Mouse (Mus musculus): Measurements from ENCODE around the gene Polr2g. TPM values are rescaled to one million over a fixed set of nuclear protein-coding genes. Genes with fewer than 3 reads are reported as not detected.

Gene Polr2g
- polyA plus RNA-seq, 1 experiment from 2014 or later = 189 TPM

GRCm38 (mm10) chr19:8773409-8773808 is 25.0 kb downstream of the Polr2g start:
- Histone ChIP-seq H3K27me3 (replicated peaks; ENCODE audit: control insufficient read depth, insufficient read depth, low read length) (no peaks in the 10 kb centered on the region), H3K4me2 (ENCODE audit: low read length) (peak overlapping the region; percentile 100), H3K27ac (ENCODE audit: low read depth, low read length) (no peak overlapping the region), H3K9ac (ENCODE audit: low read length) (no peak overlapping the region; the same call in 1 of the 2 replicates), H3K9me3 (replicated peaks; ENCODE audit: control insufficient read depth, low read length) (no peaks in the 10 kb centered on the region), H3K4me3 (ENCODE audit: low read depth, low read length) (peak overlapping the region; percentile 71), H3K4me1 (ENCODE audit: control insufficient read depth, insufficient read depth, low read length) (peaks cover 24% of the 10 kb centered on the region), H3K36me3 (ENCODE audit: control insufficient read depth, insufficient read depth, low read length) (peaks cover 60% of the 10 kb centered on the region)
- DNase-seq (ENCODE audit: low spot score) (no peak), ATAC-seq (no peak)
- 63% methylated on average over 6 of the region's 6 CpGs for WGBS

DNA sequence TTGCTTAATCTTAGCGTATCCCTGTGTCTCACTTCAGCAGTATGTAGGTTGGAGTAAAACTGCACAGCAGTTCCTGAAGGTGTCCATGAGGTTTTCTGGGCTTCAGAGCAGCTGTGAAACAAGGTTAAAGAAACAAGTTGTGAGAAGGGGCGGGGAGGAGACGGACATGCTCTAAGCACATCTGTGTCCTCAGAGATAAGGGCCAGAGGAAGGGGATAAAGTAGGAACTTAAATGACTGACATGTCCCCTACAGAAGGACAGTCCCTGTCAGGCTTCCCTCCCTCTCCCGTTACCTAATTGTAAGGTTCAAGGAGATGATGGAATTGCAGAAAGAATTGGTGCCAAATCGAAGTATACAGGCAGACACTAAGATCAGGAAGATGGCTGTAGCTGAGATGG is 25.4 kb downstream of the Polr2g start:
- WGBS = 87% methylated on average over 5 of the region's 5 CpGs
- Histone ChIP-seq H3K27ac (ENCODE audit: low read depth, low read length) (no peak overlapping the region), H3K4me3 (ENCODE audit: low read depth, low read length) (no peak overlapping the region)

DNA sequence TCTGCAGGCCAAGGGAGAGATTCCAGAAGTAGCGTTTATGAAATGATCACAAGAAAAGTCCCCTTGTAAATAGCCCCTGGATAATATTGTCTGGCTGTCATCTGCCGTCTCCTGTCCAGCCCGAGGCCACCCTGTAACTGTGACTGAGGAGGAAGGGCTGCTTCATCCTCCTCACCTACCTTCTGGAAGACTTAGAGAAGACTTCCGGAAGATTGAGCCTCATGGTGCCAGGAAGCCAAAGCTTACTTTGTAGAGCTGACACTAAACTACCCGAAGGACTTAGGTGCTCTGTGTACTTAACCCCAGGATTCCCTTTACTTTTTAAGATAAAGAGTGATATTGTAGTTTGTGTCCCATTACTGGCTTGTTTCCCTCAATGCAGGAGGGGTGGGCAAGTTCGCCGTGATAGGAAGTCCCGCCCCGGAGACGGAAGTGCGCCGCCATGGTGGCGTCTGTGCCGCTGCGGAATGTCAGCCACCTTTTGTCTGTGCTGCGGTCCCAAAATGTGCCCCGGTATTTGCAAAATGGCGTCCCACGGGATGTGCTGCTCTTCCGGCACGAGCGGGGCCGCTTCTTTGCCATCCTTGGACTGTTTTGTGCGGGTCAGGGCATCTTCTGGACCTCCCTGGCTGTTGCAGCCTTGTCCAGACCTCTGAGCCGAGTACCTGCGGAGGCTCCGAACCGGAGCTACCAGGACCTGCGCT is 27.7 kb downstream of the Polr2g start, which contains the start of gene Tmem223:
Gene Tmem223 (plus strand): TSS at position 430 of the 704 bp plus-strand sequence.
- Histone ChIP-seq H3K4me1 (ENCODE audit: control insufficient read depth, insufficient read depth, low read length) (peaks cover 22% of the 10 kb centered on the region), H3K27me3 (replicated peaks; ENCODE audit: control insufficient read depth, insufficient read depth, low read length) (no peaks in the 10 kb centered on the region), H3K9ac (ENCODE audit: low read length) (peak within 1 kb of the TSS; percentile 97), H3K27ac (ENCODE audit: low read depth, low read length) (peak within 1 kb of the TSS; percentile 84), H3K4me3 (ENCODE audit: low read depth, low read length) (peak within 1 kb of the TSS; percentile 85), H3K36me3 (ENCODE audit: control insufficient read depth, insufficient read depth, low read length) (peaks cover 72% of the 10 kb centered on the region), H3K9me3 (replicated peaks; ENCODE audit: control insufficient read depth, low read length) (no peaks in the 10 kb centered on the region), H3K4me2 (ENCODE audit: low read length) (peak within 1 kb of the TSS; percentile 56)
- ATAC-seq (peak; percentile 58), DNase-seq (ENCODE audit: low spot score) (peak; percentile 86)
- WGBS = 18% methylated on average over 29 of the region's 29 CpGs

More for the DNA sequence above, 25.4 kb downstream of the Polr2g start:
- Histone ChIP-seq H3K4me2 (ENCODE audit: low read length) (no peak overlapping the region), H3K9ac (ENCODE audit: low read length) (no peak overlapping the region), H3K9me3 (replicated peaks; ENCODE audit: control insufficient read depth, low read length) (no peaks in the 10 kb centered on the region), H3K4me1 (ENCODE audit: control insufficient read depth, insufficient read depth, low read length) (peaks cover 24% of the 10 kb centered on the region), H3K27me3 (replicated peaks; ENCODE audit: control insufficient read depth, insufficient read depth, low read length) (no peaks in the 10 kb centered on the region), H3K36me3 (ENCODE audit: control insufficient read depth, insufficient read depth, low read length) (peaks cover 60% of the 10 kb centered on the region)
- DNase-seq (ENCODE audit: low spot score) (no peak), ATAC-seq (no peak)

DNA sequence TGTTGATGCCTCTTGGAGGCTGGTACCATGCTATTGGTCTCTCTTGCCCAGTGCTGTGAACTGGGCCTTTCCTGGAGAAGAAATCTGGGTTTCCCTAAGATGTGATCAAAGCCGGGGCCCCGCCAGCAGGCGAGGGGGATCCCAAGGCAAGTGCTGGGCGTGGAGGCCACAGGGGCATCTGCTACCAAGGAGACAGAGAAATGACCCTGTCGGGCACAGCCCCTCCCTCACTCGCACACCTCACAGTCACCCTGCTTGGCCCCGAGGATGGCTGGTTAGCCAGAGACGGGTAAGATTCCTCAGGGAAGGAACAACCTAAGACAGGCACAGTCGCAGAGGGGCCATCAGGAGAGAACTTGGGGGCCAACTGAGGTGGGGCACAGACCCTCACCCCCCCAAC is 32.8 kb downstream of the Polr2g start:
- Histone ChIP-seq H3K4me3 (ENCODE audit: low read depth, low read length) (no peak overlapping the region), H3K4me2 (ENCODE audit: low read length) (no peak overlapping the region), H3K36me3 (ENCODE audit: control insufficient read depth, insufficient read depth, low read length) (peaks cover 85% of the 10 kb centered on the region), H3K9ac (ENCODE audit: low read length) (no peak overlapping the region), H3K27me3 (replicated peaks; ENCODE audit: control insufficient read depth, insufficient read depth, low read length) (no peaks in the 10 kb centered on the region), H3K27ac (ENCODE audit: low read depth, low read length) (no peak overlapping the region), H3K4me1 (ENCODE audit: control insufficient read depth, insufficient read depth, low read length) (no peaks in the 10 kb centered on the region), H3K9me3 (replicated peaks; ENCODE audit: control insufficient read depth, low read length) (peaks cover 7% of the 10 kb centered on the region; the same call in 1 of the 2 replicates)
- ATAC-seq (no peak), DNase-seq (ENCODE audit: low spot score) (no peak)
- 99% methylated on average over 9 of the region's 9 CpGs for WGBS

- Histone ChIP-seq H3K9ac (ENCODE audit: low read length) (no peak overlapping the region), H3K27me3 (replicated peaks; ENCODE audit: control insufficient read depth, insufficient read depth, low read length) (no peaks in the 10 kb centered on the region), H3K4me2 (ENCODE audit: low read length) (no peak overlapping the region), H3K9me3 (replicated peaks; ENCODE audit: control insufficient read depth, low read length) (peaks cover 7% of the 10 kb centered on the region; the same call in 1 of the 2 replicates), H3K4me1 (ENCODE audit: control insufficient read depth, insufficient read depth, low read length) (no peaks in the 10 kb centered on the region), H3K4me3 (ENCODE audit: low read depth, low read length) (no peak overlapping the region), H3K36me3 (ENCODE audit: control insufficient read depth, insufficient read depth, low read length) (peaks cover 63% of the 10 kb centered on the region), H3K27ac (ENCODE audit: low read depth, low read length) (no peak overlapping the region)
- 97% methylated on average over 4 of the region's 4 CpGs for WGBS
- ATAC-seq = no peak
- no peak for DNase-seq (ENCODE audit: low spot score)
Observed at GRCm38 (mm10) chr19:8763276-8763675, 35.1 kb downstream of the Polr2g start.

DNA sequence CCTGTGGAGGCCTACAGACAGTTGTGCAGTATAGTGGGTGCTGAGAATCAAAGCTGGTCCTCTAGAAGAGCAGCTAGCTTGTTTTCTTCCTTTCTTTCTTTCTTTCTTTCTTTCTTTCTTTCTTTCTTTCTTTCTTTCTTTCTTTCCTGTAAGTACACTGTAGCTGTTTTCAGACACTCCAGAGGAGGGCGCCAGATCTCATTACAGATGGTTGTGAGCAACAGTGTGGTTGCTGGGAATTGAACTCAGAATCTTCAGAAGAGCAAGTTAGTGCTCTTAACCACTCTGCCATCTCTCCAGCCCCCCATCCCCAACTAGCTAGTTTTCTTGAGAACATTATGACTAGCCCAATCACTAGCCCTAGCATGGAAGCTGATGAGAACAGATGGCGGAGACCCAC is 37.6 kb downstream of the Polr2g start:
- no peak for ATAC-seq
- Histone ChIP-seq H3K4me2 (ENCODE audit: low read length) (no peak overlapping the region), H3K4me3 (ENCODE audit: low read depth, low read length) (no peak overlapping the region), H3K9me3 (replicated peaks; ENCODE audit: control insufficient read depth, low read length) (peaks cover 7% of the 10 kb centered on the region; the same call in 1 of the 2 replicates), H3K4me1 (ENCODE audit: control insufficient read depth, insufficient read depth, low read length) (peaks cover 8% of the 10 kb centered on the region; the same call in 1 of the 2 replicates), H3K36me3 (ENCODE audit: control insufficient read depth, insufficient read depth, low read length) (peaks cover 38% of the 10 kb centered on the region), H3K27me3 (replicated peaks; ENCODE audit: control insufficient read depth, insufficient read depth, low read length) (no peaks in the 10 kb centered on the region), H3K27ac (ENCODE audit: low read depth, low read length) (no peak overlapping the region), H3K9ac (ENCODE audit: low read length) (no peak overlapping the region)
- DNase-seq (ENCODE audit: low spot score) = no peak
- whole genome bisulfite sequencing = 89% methylated on average over 2 of the region's 2 CpGs

- H3K36me3 ChIP-seq (ENCODE audit: control insufficient read depth, insufficient read depth, low read length) = peaks cover 35% of the 10 kb centered on the region
- 0 out of 2 replicates have a peak overlapping the region, but pooled peaks have one; percentile 84 for H3K4me2 ChIP-seq (ENCODE audit: low read length)
- no peak overlapping the region for H3K9ac ChIP-seq (ENCODE audit: low read length)
- no peak overlapping the region for H3K4me3 ChIP-seq (ENCODE audit: low read depth, low read length)
- ATAC-seq = no peak
- no peaks in the 10 kb centered on the region for H3K9me3 ChIP-seq (replicated peaks; ENCODE audit: control insufficient read depth, low read length)
- no peak for DNase-seq (ENCODE audit: low spot score)
- peaks cover 8% of the 10 kb centered on the region; the same call in 1 of the 2 replicates for H3K4me1 ChIP-seq (ENCODE audit: control insufficient read depth, insufficient read depth, low read length)
- H3K27ac ChIP-seq (ENCODE audit: low read depth, low read length) = no peak overlapping the region
- WGBS = 95% methylated on average over 2 of the region's 2 CpGs
- H3K27me3 ChIP-seq (replicated peaks; ENCODE audit: control insufficient read depth, insufficient read depth, low read length) = no peaks in the 10 kb centered on the region
Observed at GRCm38 (mm10) chr19:8758899-8759298, 39.5 kb downstream of the Polr2g start.

- peak overlapping the region; percentile 97 for H3K4me3 ChIP-seq (ENCODE audit: low read depth, low read length)
- H3K27me3 ChIP-seq (replicated peaks; ENCODE audit: control insufficient read depth, insufficient read depth, low read length) = no peaks in the 10 kb centered on the region
- no peaks in the 10 kb centered on the region for H3K9me3 ChIP-seq (replicated peaks; ENCODE audit: control insufficient read depth, low read length)
- WGBS = 7% methylated on average over 14 of the region's 14 CpGs
- peaks cover 34% of the 10 kb centered on the region for H3K36me3 ChIP-seq (ENCODE audit: control insufficient read depth, insufficient read depth, low read length)
- H3K4me2 ChIP-seq (ENCODE audit: low read length) = peak overlapping the region; percentile 84
- H3K4me1 ChIP-seq (ENCODE audit: control insufficient read depth, insufficient read depth, low read length) = peaks cover 8% of the 10 kb centered on the region; the same call in 1 of the 2 replicates
- DNase-seq (ENCODE audit: low spot score) (no peak), ATAC-seq (no peak)
- H3K9ac ChIP-seq (ENCODE audit: low read length) = peak overlapping the region; percentile 94
- peak overlapping the region; percentile 82; the same call in 1 of the 2 replicates for H3K27ac ChIP-seq (ENCODE audit: low read depth, low read length)
Observed at GRCm38 (mm10) chr19:8757471-8757998, 40.8 kb downstream of the Polr2g start.

Data from forebrain, embryonic 14.5 days (tissue).